Comparison of ENCODE assay signal across 8 mouse cellular contexts in the genomic region with DNA sequence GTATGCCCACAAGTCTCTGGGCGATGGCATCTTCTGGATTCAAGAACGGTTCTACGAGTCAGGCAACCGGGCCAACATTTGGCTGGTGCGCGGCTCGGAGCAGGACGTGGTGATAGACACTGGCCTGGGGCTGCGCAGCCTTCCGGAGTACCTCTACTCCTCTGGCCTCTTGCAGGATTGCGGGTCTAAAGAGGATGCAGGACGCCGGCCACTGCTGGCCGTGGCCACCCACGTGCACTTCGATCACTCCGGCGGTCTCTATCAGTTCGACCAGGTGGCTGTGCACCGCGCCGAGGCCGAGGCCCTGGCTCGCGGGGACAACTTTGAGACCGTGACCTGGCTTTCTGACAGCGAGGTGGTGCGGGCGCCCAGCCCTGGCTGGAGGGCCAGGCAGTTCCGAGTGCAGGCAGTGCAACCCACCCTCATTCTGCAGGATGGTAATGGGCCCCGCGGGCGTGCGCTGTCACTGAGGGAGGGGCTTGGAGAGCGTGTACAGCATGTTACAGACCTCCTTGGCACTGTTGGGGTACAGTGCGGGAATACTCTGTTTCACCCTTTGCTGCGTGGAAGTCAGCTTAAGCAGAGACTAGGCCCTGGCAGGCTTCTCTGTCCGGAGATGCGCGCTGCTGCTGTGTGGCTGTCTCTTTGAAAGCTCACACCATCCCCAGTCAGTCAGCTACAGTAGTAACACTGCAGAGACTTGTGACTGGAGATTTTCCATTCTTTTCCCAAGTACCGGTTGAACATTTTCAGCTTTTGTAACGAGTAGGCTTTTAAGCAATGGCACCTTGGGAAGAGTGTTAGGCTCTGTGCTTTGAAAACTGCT. TPM values are rescaled to one million over a fixed set of nuclear protein-coding genes. Genes with fewer than 3 reads are reported as not detected.
A peak's percentile ranks its signal among the peaks of the same experiment; 100 is the strongest.
DNase-seq lines count a peak whose midpoint lies in the region; ATAC-seq and TF ChIP-seq lines count a peak whose summit lies in the region.

No protein-coding gene starts in this region.

- H3K4me3 ChIP-seq in bone marrow, adult 2 months (replicated peaks; ENCODE audit: control insufficient read depth, low read depth, low read length): peak overlapping the region; percentile 94
- peak overlapping the region; percentile 77 for H3K4me3 ChIP-seq in forebrain, embryonic 14.5 days (ENCODE audit: low read depth, low read length)
- peak overlapping the region; percentile 70 for H3K4me3 ChIP-seq in hindbrain, embryonic 16.5 days (ENCODE audit: low read length)
- H3K4me3 ChIP-seq in liver, adult 2 months (ENCODE audit: insufficient read depth, low read depth, low read length): peak overlapping the region; percentile 72

- H3K4me2 ChIP-seq in forebrain, embryonic 14.5 days (ENCODE audit: low read length): peak overlapping the region; percentile 97
- H3K4me2 ChIP-seq in hindbrain, embryonic 16.5 days (ENCODE audit: low read length): peak overlapping the region; percentile 91

- H3K27ac ChIP-seq in bone marrow, adult 2 months (ENCODE audit: control insufficient read depth, insufficient read depth, low read depth, low read length, poor library complexity): peak overlapping the region; percentile 94
- peak overlapping the region; percentile 77 for H3K27ac ChIP-seq in forebrain, embryonic 14.5 days (ENCODE audit: low read depth, low read length)
- H3K27ac ChIP-seq in hindbrain, embryonic 16.5 days (ENCODE audit: low read depth, low read length): peak overlapping the region; percentile 92
- peak overlapping the region; percentile 80 for H3K27ac ChIP-seq in liver, adult 2 months (replicated peaks; ENCODE audit: insufficient read depth, low read depth, low read length)

- WGBS in bone marrow, adult 2 months: 2% methylated on average over 42 of the region's 42 CpGs
- WGBS in forebrain, embryonic 14.5 days: under 1% methylated on average over 42 of the region's 42 CpGs
- under 1% methylated on average over 42 of the region's 42 CpGs for WGBS in hindbrain, embryonic 16.5 days
- 2% methylated on average over 42 of the region's 42 CpGs for WGBS in liver, adult 2 months

- peaks cover 9% of the 10 kb centered on the region for H3K79me2 ChIP-seq in liver, adult 2 months (ENCODE audit: control insufficient read depth, insufficient read depth, low read length)

- no peaks in the 10 kb centered on the region; the same call in 1 of the 2 replicates for H3K4me1 ChIP-seq in bone marrow, adult 2 months (ENCODE audit: control insufficient read depth, insufficient read depth, low read length)
- H3K4me1 ChIP-seq in forebrain, embryonic 14.5 days (ENCODE audit: control insufficient read depth, insufficient read depth, low read length): no peaks in the 10 kb centered on the region
- H3K4me1 ChIP-seq in hindbrain, embryonic 16.5 days (ENCODE audit: control insufficient read depth, insufficient read depth, low read depth, low read length): peaks cover 12% of the 10 kb centered on the region
- H3K4me1 ChIP-seq in liver, adult 2 months (ENCODE audit: control insufficient read depth, insufficient read depth, low read length): peaks cover 8% of the 10 kb centered on the region

- no peak for TF ChIP-seq CTCF in bone marrow, adult 2 months (IDR thresholded peaks at IDR 0.05; ENCODE audit: control insufficient read depth, insufficient read depth, low read length)
- no peak for TF ChIP-seq CTCF in liver, adult 2 months (IDR thresholded peaks at IDR 0.05; ENCODE audit: low read depth, low read length)

- TF ChIP-seq POLR2A in bone marrow, adult 2 months (IDR thresholded peaks at IDR 0.05; ENCODE audit: borderline replicate concordance, control insufficient read depth, low read depth, low read length): no peak
- TF ChIP-seq POLR2A in liver, adult 2 months (IDR thresholded peaks at IDR 0.05; ENCODE audit: extremely low read depth, insufficient read depth, low read length): no peak

- no peaks in the 10 kb centered on the region for H3K9me3 ChIP-seq in forebrain, embryonic 14.5 days (replicated peaks; ENCODE audit: control insufficient read depth, low read length)
- no peaks in the 10 kb centered on the region for H3K9me3 ChIP-seq in hindbrain, embryonic 16.5 days (ENCODE audit: control insufficient read depth, low read length)

- ATAC-seq in forebrain, embryonic 14.5 days: peak; percentile 30
- peak; percentile 70 for ATAC-seq in hindbrain, embryonic 16.5 days

- H3K9ac ChIP-seq in forebrain, embryonic 14.5 days (ENCODE audit: low read length): peak overlapping the region; percentile 77
- H3K9ac ChIP-seq in hindbrain, embryonic 16.5 days (ENCODE audit: low read depth, low read length): peak overlapping the region; percentile 82
- H3K9ac ChIP-seq in liver, adult 2 months (ENCODE audit: low read depth, low read length): peak overlapping the region; percentile 82

- H3K36me3 ChIP-seq in forebrain, embryonic 14.5 days (ENCODE audit: control insufficient read depth, insufficient read depth, low read length): no peaks in the 10 kb centered on the region
- H3K36me3 ChIP-seq in hindbrain, embryonic 16.5 days (ENCODE audit: control insufficient read depth, insufficient read depth, low read length): no peaks in the 10 kb centered on the region
- no peaks in the 10 kb centered on the region for H3K36me3 ChIP-seq in liver, adult 2 months (ENCODE audit: control insufficient read depth, insufficient read depth, low read length)

- no peaks in the 10 kb centered on the region for H3K27me3 ChIP-seq in forebrain, embryonic 14.5 days (replicated peaks; ENCODE audit: control insufficient read depth, insufficient read depth, low read length)
- H3K27me3 ChIP-seq in hindbrain, embryonic 16.5 days (replicated peaks; ENCODE audit: control insufficient read depth, insufficient read depth, low read length): no peaks in the 10 kb centered on the region
- H3K27me3 ChIP-seq in liver, adult 2 months (ENCODE audit: control insufficient read depth, insufficient read depth, low read length): no peaks in the 10 kb centered on the region

- DNase-seq in ovary, postnatal 14 days (ENCODE audit: low spot score): peak; percentile 22
- no peak for DNase-seq in ovary, postnatal 36 days (ENCODE audit: low spot score)
- peak; percentile 51 for DNase-seq in forebrain, embryonic 14.5 days (ENCODE audit: low spot score)
- DNase-seq in liver, adult 2 months (ENCODE audit: extremely low read depth, low read depth, low spot score): no peak
- peak; percentile 68 to 72 for DNase-seq in right cerebral cortex, postnatal 10 days (ENCODE audit: low spot score in 2 of 2)
- DNase-seq in embryo, embryonic 10.5 days (ENCODE audit: low spot score): no peak

RNA-seq across cellular contexts. Expression of a gene that starts 0.6 kb away (rescaled TPM):
- polyA plus RNA-seq in bone marrow, adult 2 months (2011; ENCODE audit: insufficient read depth, insufficient read length, low replicate concordance, missing spikeins): 2.8 and 9.1 TPM in 2 replicates
- polyA plus RNA-seq in forebrain, embryonic 14.5 days (2014; fragmentation: Nextera tagmentation; extraction: Ambion mirVana): 23.8 and 33.6 TPM in 2 replicates
- polyA plus RNA-seq in hindbrain, embryonic 16.5 days (2015; fragmentation: Nextera tagmentation; extraction: Ambion mirVana): 63.0 and 71.5 TPM in 2 replicates
- total RNA-seq in liver, adult 2 months (2014; rRNA removed): 5.8 and 6.3 TPM in 2 replicates
- 4.9 and 5.5 TPM in 2 replicates for polyA plus RNA-seq in liver, adult 2 months (2012; rRNA removed)

RNA-seq across cellular contexts. Expression of a gene that starts 0.9 kb away (rescaled TPM):
- 4.9 and 5.0 TPM in 2 replicates for polyA plus RNA-seq in bone marrow, adult 2 months (2011; ENCODE audit: insufficient read depth, insufficient read length, low replicate concordance, missing spikeins)
- polyA plus RNA-seq in forebrain, embryonic 14.5 days (2014; fragmentation: Nextera tagmentation; extraction: Ambion mirVana): 2.9 and 3.4 TPM in 2 replicates
- polyA plus RNA-seq in hindbrain, embryonic 16.5 days (2015; fragmentation: Nextera tagmentation; extraction: Ambion mirVana): 4.9 and 5.5 TPM in 2 replicates
- total RNA-seq in liver, adult 2 months (2014; rRNA removed): 7.9 and 8.7 TPM in 2 replicates
- polyA plus RNA-seq in liver, adult 2 months (2012; rRNA removed): 1.9 and 4.2 TPM in 2 replicates

RNA-seq across cellular contexts. Expression of a gene that starts 54.3 kb away (rescaled TPM):
- 3.0 and 4.5 TPM in 2 replicates for polyA plus RNA-seq in bone marrow, adult 2 months (2011; ENCODE audit: insufficient read depth, insufficient read length, low replicate concordance, missing spikeins)
- polyA plus RNA-seq in forebrain, embryonic 14.5 days (2014; fragmentation: Nextera tagmentation; extraction: Ambion mirVana): 25.2 and 28.8 TPM in 2 replicates
- polyA plus RNA-seq in hindbrain, embryonic 16.5 days (2015; fragmentation: Nextera tagmentation; extraction: Ambion mirVana): 16.5 and 16.7 TPM in 2 replicates
- total RNA-seq in liver, adult 2 months (2014; rRNA removed): 30.5 and 32.5 TPM in 2 replicates
- polyA plus RNA-seq in liver, adult 2 months (2012; rRNA removed): 5.7 and 8.8 TPM in 2 replicates

Comparison
In these comparisons a context has a peak if more than half of its experiments do, and no peak if none do; other contexts are left out.
1. DNase-seq: peak in ovary, postnatal 14 days (single experiment), forebrain, embryonic 14.5 days (single experiment) and right cerebral cortex, postnatal 10 days (2 of 2); none in ovary, postnatal 36 days (single experiment), liver, adult 2 months (single experiment) and embryo, embryonic 10.5 days (single experiment).
2. Peak in every context shown above with its lines, with median percentiles within 50 percentile points of each other: H3K27ac ChIP-seq, H3K4me3 ChIP-seq and H3K9ac ChIP-seq.